8 mouse cellular contexts compared by ENCODE assay signal in genomic region chr13:75090411-75090779, GRCm38 (mm10). TPM values are rescaled to one million over a fixed set of nuclear protein-coding genes. Genes with fewer than 3 reads are reported as not detected.
DNase-seq lines count a peak whose midpoint lies in the region; ATAC-seq and TF ChIP-seq lines count a peak whose summit lies in the region.

No protein-coding gene starts in this region.

- no peak for TF ChIP-seq CTCF in ES-Bruce4 (IDR thresholded peaks at IDR 0.05; ENCODE audit: low read depth, low read length)

- no peak for DNase-seq in heart, postnatal 25 days (ENCODE audit: low spot score)
- DNase-seq in cerebellum, postnatal 10 days = peak; percentile 73 to 79
- peak; percentile 92 for DNase-seq in midbrain, embryonic 11.5 days (ENCODE audit: low spot score, missing footprints)
- no peak for DNase-seq in spleen, adult 18-20 months
- DNase-seq in spleen, adult 12 weeks (ENCODE audit: low spot score) = no peak

- no peak for TF ChIP-seq EP300 in ES-Bruce4 (IDR thresholded peaks at IDR 0.05; ENCODE audit: insufficient read depth, low read depth, low read length)

- no peak for TF ChIP-seq POLR2A in ES-Bruce4 (IDR thresholded peaks at IDR 0.05; ENCODE audit: insufficient read depth, low read length)

- no peak overlapping the region for H3K27ac ChIP-seq in heart, embryonic 15.5 days
- no peak overlapping the region for H3K27ac ChIP-seq in ES-Bruce4 (ENCODE audit: insufficient read depth, low read length)
- no peak overlapping the region for H3K27ac ChIP-seq in hindbrain, embryonic 13.5 days
- no peak overlapping the region for H3K27ac ChIP-seq in midbrain, embryonic 11.5 days (ENCODE audit: low read depth, low read length)

- H3K4me1 ChIP-seq in heart, embryonic 15.5 days (replicated peaks) = peaks cover 9% of the 10 kb centered on the region; the same call in 1 of the 2 replicates
- no peaks in the 10 kb centered on the region for H3K4me1 ChIP-seq in ES-Bruce4 (ENCODE audit: control insufficient read depth, insufficient read depth, low read length)
- H3K4me1 ChIP-seq in hindbrain, embryonic 13.5 days (replicated peaks) = peaks cover 16% of the 10 kb centered on the region; the same call in 1 of the 2 replicates
- H3K4me1 ChIP-seq in midbrain, embryonic 11.5 days (ENCODE audit: control insufficient read depth, insufficient read depth, low read length) = no peaks in the 10 kb centered on the region

- intact Hi-C loops in heart, postnatal 25 days (cut with DNase I) = no loop called here

- no peak for ATAC-seq in heart, embryonic 15.5 days (replicated peaks; ENCODE audit: insufficient number of reproducible peaks, insufficient read depth, low FRiP score, low read depth)
- ATAC-seq in hindbrain, embryonic 13.5 days (ENCODE audit: low FRiP score) = peak; percentile 70
- peak; percentile 73 for ATAC-seq in midbrain, embryonic 11.5 days (ENCODE audit: low FRiP score)

- H3K36me3 ChIP-seq in heart, embryonic 15.5 days = no peaks in the 10 kb centered on the region
- no peaks in the 10 kb centered on the region for H3K36me3 ChIP-seq in ES-Bruce4 (ENCODE audit: control insufficient read depth, insufficient read depth, low read length, poor library complexity, severe bottlenecking)
- H3K36me3 ChIP-seq in hindbrain, embryonic 13.5 days = no peaks in the 10 kb centered on the region
- no peaks in the 10 kb centered on the region for H3K36me3 ChIP-seq in midbrain, embryonic 11.5 days (ENCODE audit: control insufficient read depth, insufficient read depth, low read length)

- peaks cover 24% of the 10 kb centered on the region for H3K27me3 ChIP-seq in heart, embryonic 15.5 days
- H3K27me3 ChIP-seq in ES-Bruce4 (ENCODE audit: control insufficient read depth, insufficient read depth, low read length, poor library complexity, severe bottlenecking) = no peaks in the 10 kb centered on the region
- H3K27me3 ChIP-seq in hindbrain, embryonic 13.5 days = no peaks in the 10 kb centered on the region; the same call in 1 of the 2 replicates
- H3K27me3 ChIP-seq in midbrain, embryonic 11.5 days (ENCODE audit: control insufficient read depth, insufficient read depth, low read length) = no peaks in the 10 kb centered on the region

- peak overlapping the region; percentile 63 for H3K4me2 ChIP-seq in heart, embryonic 15.5 days
- H3K4me2 ChIP-seq in hindbrain, embryonic 13.5 days = peak overlapping the region; percentile 87
- H3K4me2 ChIP-seq in midbrain, embryonic 11.5 days = peak overlapping the region; percentile 67

- H3K9me3 ChIP-seq in heart, embryonic 15.5 days (replicated peaks) = no peaks in the 10 kb centered on the region
- no peaks in the 10 kb centered on the region for H3K9me3 ChIP-seq in ES-Bruce4 (replicated peaks; ENCODE audit: control insufficient read depth, insufficient read depth, low read length, poor library complexity, severe bottlenecking)
- no peaks in the 10 kb centered on the region for H3K9me3 ChIP-seq in hindbrain, embryonic 13.5 days
- H3K9me3 ChIP-seq in midbrain, embryonic 11.5 days (ENCODE audit: control insufficient read depth, low read length) = no peaks in the 10 kb centered on the region

- H3K9ac ChIP-seq in heart, embryonic 15.5 days = no peak overlapping the region
- peak overlapping the region; percentile 20 for H3K9ac ChIP-seq in ES-Bruce4 (ENCODE audit: low read depth, poor library complexity, severe bottlenecking)
- H3K9ac ChIP-seq in hindbrain, embryonic 13.5 days = peak overlapping the region; percentile 71
- H3K9ac ChIP-seq in midbrain, embryonic 11.5 days (ENCODE audit: low read length) = peak overlapping the region; percentile 57

- WGBS in heart, embryonic 15.5 days = 2% methylated on average over 12 of the region's 12 CpGs
- WGBS in hindbrain, embryonic 13.5 days = under 1% methylated on average over 12 of the region's 12 CpGs
- WGBS in midbrain, embryonic 11.5 days = under 1% methylated on average over 12 of the region's 12 CpGs

- H3K4me3 ChIP-seq in heart, embryonic 15.5 days = peak overlapping the region; percentile 38
- H3K4me3 ChIP-seq in ES-Bruce4 (ENCODE audit: low read depth, low read length) = peak overlapping the region; percentile 63
- peak overlapping the region; percentile 57 for H3K4me3 ChIP-seq in hindbrain, embryonic 13.5 days
- peak overlapping the region; percentile 42 for H3K4me3 ChIP-seq in midbrain, embryonic 11.5 days (ENCODE audit: low read depth, low read length)

RNA-seq across cellular contexts. Expression of gene Pcsk1, which starts 0.8 kb away (rescaled TPM):
- 0.18 and 0.28 TPM in 2 replicates for polyA plus RNA-seq in heart, embryonic 15.5 days (2015; fragmentation: Nextera tagmentation; extraction: Ambion mirVana)
- total RNA-seq in heart, postnatal 25 days (2021) = under 1 TPM; 0.42 to 0.70 TPM
- polyA plus RNA-seq in ES-Bruce4 (2011; ENCODE audit: insufficient read depth, insufficient read length, low read depth, missing spikeins) = 1.4 and 2.2 TPM in 2 replicates
- polyA plus RNA-seq in hindbrain, embryonic 13.5 days (2015; fragmentation: Nextera tagmentation; extraction: Ambion mirVana) = 2.9 and 3.1 TPM in 2 replicates
- polyA plus RNA-seq in midbrain, embryonic 11.5 days (2014; fragmentation: Nextera tagmentation; extraction: Ambion mirVana) = 0.70 and 0.80 TPM in 2 replicates

Comparison
In these comparisons a context has a peak if more than half of its experiments do, and no peak if none do; other contexts are left out.
1. DNase-seq: peak in cerebellum, postnatal 10 days (2 of 2) and midbrain, embryonic 11.5 days (single experiment); none in heart, postnatal 25 days (single experiment), spleen, adult 18-20 months (0 of 2) and spleen, adult 12 weeks (single experiment).
2. Peak in every context shown above with its lines, with median percentiles within 50 percentile points of each other: H3K4me2 ChIP-seq and H3K4me3 ChIP-seq.